Mouse (Mus musculus): ENCODE data around the gene L2hgdh.

L2hgdh gene

DNA sequence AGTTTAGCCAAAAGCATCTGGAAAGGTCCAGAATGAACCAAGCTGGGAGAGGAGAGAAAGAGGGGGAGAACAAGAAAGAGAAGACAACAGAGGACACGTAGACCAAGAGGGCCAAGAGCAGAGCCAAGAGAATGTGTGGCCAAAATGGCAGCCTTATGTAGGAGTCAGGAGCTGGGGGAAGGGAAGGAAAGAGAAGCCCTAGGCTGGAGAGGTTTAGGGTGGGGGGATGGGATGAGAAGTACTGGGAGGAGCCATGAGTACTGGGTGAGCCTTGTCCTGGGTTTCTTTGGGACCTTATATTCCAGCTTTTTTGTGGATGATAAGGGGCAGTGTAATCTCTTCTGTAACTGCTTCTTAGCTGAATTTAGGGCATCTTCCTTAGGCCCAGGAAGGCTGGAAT is 4.6 kb upstream of the L2hgdh start:
- no peak for DNase-seq

GRCm38 (mm10) chr12:69724018-69724710 is 509 bp downstream of the L2hgdh start:
- DNase-seq, result peak in 1 of 2 experiments; percentile 7

- no peak for DNase-seq
Observed at GRCm38 (mm10) chr12:69723376-69723775, 1.3 kb downstream of the L2hgdh start.

- no peak for DNase-seq
Observed at GRCm38 (mm10) chr12:69722857-69723256, 1.8 kb downstream of the L2hgdh start.

GRCm38 (mm10) chr12:69713628-69714027 is 11.0 kb downstream of the L2hgdh start:
- no peak for DNase-seq

GRCm38 (mm10) chr12:69704799-69705458 is 19.7 kb downstream of the L2hgdh start:
- DNase-seq, result no peak

- no peak for DNase-seq
Observed at GRCm38 (mm10) chr12:69698352-69698751, 26.3 kb downstream of the L2hgdh start.

DNA sequence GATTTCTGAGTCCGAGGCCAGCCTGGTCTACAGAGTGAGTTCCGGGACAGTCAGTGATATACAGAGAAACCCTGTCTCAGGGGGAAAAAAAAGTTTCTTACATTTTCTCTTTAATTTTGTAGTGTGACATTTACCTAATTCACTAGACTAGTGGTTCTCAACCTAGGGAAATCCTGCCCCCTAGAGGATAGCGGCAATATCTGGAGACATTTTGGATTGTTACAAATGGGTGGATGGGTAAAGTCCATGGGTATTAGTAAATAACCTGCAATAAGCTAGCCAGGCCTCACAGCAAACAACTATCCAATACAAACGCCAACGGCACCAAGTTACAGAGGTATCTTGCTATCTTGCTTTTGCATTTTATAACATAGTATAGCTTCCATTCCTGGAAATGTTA is 27.9 kb downstream of the L2hgdh start:
- peak; percentile 63 to 65 for DNase-seq

- DNase-seq, result no peak
Observed at GRCm38 (mm10) chr12:69693471-69693870, 31.2 kb downstream of the L2hgdh start.

GRCm38 (mm10) chr12:69690714-69691113 is 34.0 kb downstream of the L2hgdh start:
- DNase-seq, result no peak

DNA sequence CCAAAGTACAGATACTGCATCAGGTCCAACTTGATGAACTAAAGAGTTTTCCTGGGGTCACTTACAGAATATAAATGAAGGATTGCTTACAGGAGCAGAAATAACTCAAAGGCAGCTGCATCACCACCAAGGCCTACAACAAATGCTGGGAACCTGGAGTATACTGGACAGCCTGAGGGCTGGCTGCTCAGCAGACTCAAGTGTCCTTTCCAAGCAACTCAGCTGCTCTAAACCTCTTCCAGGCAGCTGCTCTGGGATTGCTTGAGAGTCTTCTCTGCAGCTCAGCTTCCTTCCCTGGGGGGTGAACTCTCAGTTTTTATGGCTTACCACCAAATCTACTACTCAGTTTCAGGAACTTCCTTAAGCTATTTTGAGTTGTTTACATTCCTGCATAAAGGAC is 35.6 kb downstream of the L2hgdh start:
- DNase-seq, result no peak

GRCm38 (mm10) chr12:69688368-69688767 is 36.3 kb downstream of the L2hgdh start:
- DNase-seq, result no peak

DNA sequence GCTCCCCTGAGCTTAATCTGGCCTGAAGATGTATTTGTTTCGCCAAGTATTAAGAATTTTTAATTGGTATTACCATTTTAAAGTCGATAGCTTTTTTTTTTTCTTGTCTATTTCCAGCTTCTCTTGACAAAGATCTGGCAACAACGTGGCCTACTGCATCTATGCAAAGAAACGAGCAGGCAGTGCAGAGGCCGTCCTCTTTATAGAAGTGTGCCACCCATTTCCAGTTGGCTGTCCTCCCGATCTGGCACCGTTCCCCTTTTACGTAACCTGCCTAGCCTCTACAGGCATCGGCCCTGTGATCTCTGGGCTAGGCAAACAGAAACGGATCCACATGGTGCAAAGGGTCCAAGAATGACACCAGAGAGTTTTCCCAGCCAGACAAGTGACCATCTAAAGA is 41.1 kb downstream of the L2hgdh start:
- DNase-seq, result peak; percentile 92 to 95

- no peak for DNase-seq
Observed at GRCm38 (mm10) chr12:69682788-69683419, 41.8 kb downstream of the L2hgdh start.

DNA sequence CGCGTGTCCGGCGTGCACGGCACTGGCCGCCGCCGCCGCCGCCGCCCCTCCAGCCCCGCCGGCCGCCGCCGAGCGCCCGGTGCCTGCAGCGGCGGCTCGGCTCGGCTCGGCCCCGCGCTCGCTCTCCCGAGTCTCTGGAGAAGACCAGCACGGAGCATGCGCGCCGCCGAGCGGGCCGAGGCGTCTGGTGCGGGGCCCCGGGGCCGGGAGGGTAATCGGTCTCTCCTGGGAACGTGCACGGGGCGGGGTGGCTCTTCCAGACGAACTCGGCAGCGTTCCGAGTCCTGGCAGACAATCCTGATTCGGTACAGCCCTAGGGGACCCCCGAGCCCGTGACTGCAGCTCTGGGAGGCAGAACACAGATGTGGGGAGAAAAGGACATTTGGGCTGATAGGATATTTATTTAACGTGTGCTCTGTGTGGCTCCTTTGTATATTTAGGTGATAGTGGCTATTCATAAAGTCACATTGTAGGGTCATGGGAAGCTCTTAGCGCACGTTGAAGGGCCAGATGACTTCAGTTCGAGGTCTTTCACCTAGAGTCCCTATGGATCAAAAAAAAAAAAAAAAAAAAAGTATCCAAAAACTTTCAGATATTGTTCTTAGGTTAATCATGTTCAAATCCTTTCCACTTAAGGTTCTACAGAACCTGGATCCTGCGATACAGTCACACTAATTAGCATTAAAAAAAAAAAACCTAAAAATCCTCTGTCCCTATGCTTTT is 42.4 kb downstream of the L2hgdh start:
- peak; percentile 86 to 91 for DNase-seq

GRCm38 (mm10) chr12:69681566-69682061 is 43.1 kb downstream of the L2hgdh start, which contains the start of gene Sos2:
Gene Sos2, minus strand, starts transcription at chr12:69681852.
- peak; percentile 75 to 84 for DNase-seq

- peak; percentile 32 to 52 for DNase-seq
Observed at GRCm38 (mm10) chr12:69680635-69681565, 43.8 kb downstream of the L2hgdh start.

DNA sequence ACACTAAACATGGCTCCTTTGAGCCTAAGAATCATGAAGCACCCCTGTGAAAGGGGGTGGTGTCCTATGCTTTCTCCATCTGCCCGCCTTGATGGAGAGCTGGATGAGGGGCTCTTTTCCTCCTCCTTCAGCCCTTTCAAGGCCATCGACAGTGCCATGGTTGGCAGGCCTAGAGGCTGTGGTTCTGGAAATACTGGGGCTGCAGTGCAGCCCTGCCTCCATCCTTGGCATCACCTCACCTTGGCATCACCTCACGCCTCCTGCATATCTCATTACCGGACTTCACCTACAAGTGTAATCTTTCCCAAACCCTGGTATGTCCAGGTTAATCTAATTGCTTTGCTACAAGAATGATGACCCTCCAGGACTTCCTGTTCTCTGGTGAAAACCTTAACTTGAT is 48.5 kb downstream of the L2hgdh start:
- DNase-seq, result peak; percentile 41 to 63

GRCm38 (mm10) chr12:69674576-69675537 is 49.8 kb downstream of the L2hgdh start:
- no peak for DNase-seq

- no peak for DNase-seq
Observed at GRCm38 (mm10) chr12:69674176-69674575, 50.5 kb downstream of the L2hgdh start.

DNA sequence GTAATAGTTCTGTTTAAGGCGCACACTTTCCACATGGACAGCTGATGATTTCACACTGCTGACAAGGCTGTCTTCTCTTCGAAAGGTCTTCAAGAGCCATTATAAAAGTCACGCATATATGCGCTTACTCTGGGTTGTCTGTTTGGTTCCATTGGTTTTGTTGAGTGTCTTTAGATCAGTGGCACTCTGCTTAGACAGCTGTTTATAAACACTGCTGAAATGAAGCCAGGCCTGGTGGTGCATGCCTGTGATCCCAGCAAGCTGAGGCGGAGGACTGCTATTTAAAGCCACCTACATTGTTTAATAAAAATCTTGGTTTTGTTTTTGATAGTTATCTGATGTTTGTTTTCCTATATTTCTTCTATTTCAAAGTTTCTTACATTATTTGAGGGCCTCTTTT is 58.0 kb downstream of the L2hgdh start:
- DNase-seq, result no peak

All from cerebellum, adult 18-20 months (tissue).